23 mouse cellular contexts compared by ENCODE assay signal in genomic region chr8:128843749-128844148, GRCm38 (mm10). TPM values are rescaled to one million over a fixed set of nuclear protein-coding genes. Genes with fewer than 3 reads are reported as not detected.
DNase-seq lines count a peak whose midpoint lies in the region; ATAC-seq and TF ChIP-seq lines count a peak whose summit lies in the region.
"Had no signal": no experiment of that assay in that cellular context is flagged by ENCODE, and none has a peak within 500 bp of the region (broad histone marks: within the 10 kb centered on the region; RNA-seq: fewer than 3 reads in every experiment).

No protein-coding gene starts in this region.

- TF ChIP-seq EP300 in liver, postnatal 0 days (IDR thresholded peaks at IDR 0.05; ENCODE audit: low read depth) = no peak

- ATAC-seq in liver, embryonic 11.5 days (replicated peaks; ENCODE audit: low FRiP score) = 0 out of 2 replicates have a peak, but pooled peaks have one; percentile 29
- no peak for ATAC-seq in liver, postnatal 0 days
- no peak for ATAC-seq in forebrain, embryonic 14.5 days
- ATAC-seq: CD4-positive, CD25-positive, alpha-beta regulatory T cell, adult 4 months; forebrain, embryonic 13.5 days had no signal

- no peak overlapping the region for H3K4me2 ChIP-seq in liver, embryonic 11.5 days
- no peak overlapping the region for H3K4me2 ChIP-seq in liver, postnatal 0 days (ENCODE audit: low read depth, low read length)
- no peak overlapping the region for H3K4me2 ChIP-seq in forebrain, embryonic 14.5 days (ENCODE audit: low read length)
- H3K4me2 ChIP-seq: forebrain, embryonic 13.5 days; heart, embryonic 12.5 days; hindbrain, embryonic 15.5 days had no signal

- H3K27me3 ChIP-seq in liver, embryonic 11.5 days (replicated peaks; ENCODE audit: control insufficient read depth, insufficient read depth, low read length) = no peaks in the 10 kb centered on the region
- no peaks in the 10 kb centered on the region for H3K27me3 ChIP-seq in liver, postnatal 0 days (ENCODE audit: insufficient read depth, low read length)
- no peaks in the 10 kb centered on the region for H3K27me3 ChIP-seq in forebrain, embryonic 14.5 days (replicated peaks; ENCODE audit: control insufficient read depth, insufficient read depth, low read length)
- H3K27me3 ChIP-seq: forebrain, embryonic 13.5 days; heart, embryonic 12.5 days; hindbrain, embryonic 15.5 days had no signal

- no peaks in the 10 kb centered on the region for H3K4me1 ChIP-seq in liver, embryonic 11.5 days (replicated peaks; ENCODE audit: control insufficient read depth, insufficient read depth, low read length)
- H3K4me1 ChIP-seq in liver, postnatal 0 days (ENCODE audit: insufficient read depth) = no peaks in the 10 kb centered on the region
- H3K4me1 ChIP-seq in forebrain, embryonic 14.5 days (ENCODE audit: control insufficient read depth, insufficient read depth, low read length) = no peaks in the 10 kb centered on the region
- H3K4me1 ChIP-seq: embryonic facial prominence, embryonic 10.5 days; forebrain, embryonic 13.5 days; heart, embryonic 12.5 days; hindbrain, embryonic 15.5 days had no signal

- WGBS in liver, embryonic 11.5 days = 38% methylated on average over 5 of the region's 5 CpGs
- WGBS in liver, postnatal 0 days (ENCODE audit: insufficient replicate concordance) = 31% methylated on average over 5 of the region's 5 CpGs
- WGBS in forebrain, embryonic 14.5 days = 61% methylated on average over 5 of the region's 5 CpGs

- no peaks in the 10 kb centered on the region for H3K36me3 ChIP-seq in liver, embryonic 11.5 days (ENCODE audit: control insufficient read depth, insufficient read depth, low read length)
- no peaks in the 10 kb centered on the region for H3K36me3 ChIP-seq in liver, postnatal 0 days (replicated peaks; ENCODE audit: insufficient read depth, low read length)
- H3K36me3 ChIP-seq in forebrain, embryonic 14.5 days (ENCODE audit: control insufficient read depth, insufficient read depth, low read length) = no peaks in the 10 kb centered on the region
- H3K36me3 ChIP-seq: embryonic facial prominence, embryonic 10.5 days; heart, embryonic 12.5 days; hindbrain, embryonic 15.5 days had no signal

- no peak for DNase-seq in liver, embryonic 11.5 days (ENCODE audit: low spot score)
- no peak for DNase-seq in liver, postnatal 0 days
- peak; percentile 9 for DNase-seq in ZHBTc4 (ENCODE audit: low read depth, low spot score)
- DNase-seq in lung, postnatal 10 days = peak; percentile 41
- DNase-seq in spleen, postnatal 36 days (ENCODE audit: low spot score in 2 of 2) = no peak
- no peak for DNase-seq in forebrain, embryonic 14.5 days (ENCODE audit: low spot score)
- DNase-seq in urinary bladder, adult 2 months (ENCODE audit: low spot score) = no peak
- DNase-seq: adrenal gland, adult 2 months; adrenal gland, postnatal 25 days; B cell, adult 2 months; cerebellum, adult 2 months; cerebellum, postnatal 10 days; gastrocnemius, adult 2 months; gastrocnemius, postnatal 25 days; heart, postnatal 36 days had no signal

- no peak for TF ChIP-seq CTCF in liver, postnatal 0 days (IDR thresholded peaks at IDR 0.05; ENCODE audit: low read depth)

- H3K4me3 ChIP-seq in liver, embryonic 11.5 days (ENCODE audit: low read depth, low read length) = no peak overlapping the region
- H3K4me3 ChIP-seq in liver, postnatal 0 days (ENCODE audit: low read depth, low read length) = no peak overlapping the region
- no peak overlapping the region for H3K4me3 ChIP-seq in forebrain, embryonic 14.5 days (ENCODE audit: low read depth, low read length)
- H3K4me3 ChIP-seq: embryonic facial prominence, embryonic 10.5 days; forebrain, embryonic 13.5 days; gastrocnemius, adult 2 months; heart, embryonic 12.5 days; hindbrain, embryonic 15.5 days had no signal

- no peak overlapping the region for H3K9ac ChIP-seq in liver, embryonic 11.5 days (ENCODE audit: low read depth, low read length)
- H3K9ac ChIP-seq in liver, postnatal 0 days (replicated peaks) = no peak overlapping the region
- H3K9ac ChIP-seq in forebrain, embryonic 14.5 days (ENCODE audit: low read length) = no peak overlapping the region
- H3K9ac ChIP-seq: forebrain, embryonic 13.5 days; heart, embryonic 12.5 days; hindbrain, embryonic 15.5 days had no signal

- no peak overlapping the region for H3K27ac ChIP-seq in liver, embryonic 11.5 days (ENCODE audit: low read depth, low read length)
- H3K27ac ChIP-seq in liver, postnatal 0 days (ENCODE audit: low read depth) = no peak overlapping the region
- no peak overlapping the region for H3K27ac ChIP-seq in forebrain, embryonic 14.5 days (ENCODE audit: low read depth, low read length)
- H3K27ac ChIP-seq: embryonic facial prominence, embryonic 10.5 days; forebrain, embryonic 13.5 days; gastrocnemius, adult 2 months; hindbrain, embryonic 15.5 days had no signal

- no peaks in the 10 kb centered on the region for H3K9me3 ChIP-seq in liver, embryonic 11.5 days (ENCODE audit: control insufficient read depth, low read length)
- H3K9me3 ChIP-seq in liver, postnatal 0 days (ENCODE audit: low read length) = no peaks in the 10 kb centered on the region
- no peaks in the 10 kb centered on the region for H3K9me3 ChIP-seq in forebrain, embryonic 14.5 days (replicated peaks; ENCODE audit: control insufficient read depth, low read length)
- H3K9me3 ChIP-seq: embryonic facial prominence, embryonic 10.5 days; forebrain, embryonic 13.5 days; heart, embryonic 12.5 days; hindbrain, embryonic 15.5 days had no signal

RNA-seq across cellular contexts. Expression of gene Gm3952, which starts 45.3 kb away (rescaled TPM):
- polyA plus RNA-seq in liver, embryonic 11.5 days (2014; fragmentation: Nextera tagmentation; extraction: Ambion mirVana) = not detected in 2 replicates
- polyA plus RNA-seq in liver, postnatal 0 days (2015; fragmentation: Nextera tagmentation; extraction: Ambion mirVana) = not detected in 2 replicates
- polyA plus RNA-seq in forebrain, embryonic 14.5 days (2014; fragmentation: Nextera tagmentation; extraction: Ambion mirVana) = not detected in 2 replicates
- polyA plus RNA-seq in urinary bladder, adult 2 months (2012; rRNA removed) = not detected in 2 replicates
- polyA plus RNA-seq: adrenal gland, adult 2 months; CD4-positive, CD25-positive, alpha-beta regulatory T cell, adult 4 months; cerebellum, adult 2 months; embryonic facial prominence, embryonic 10.5 days; embryonic facial prominence, embryonic 14.5 days; forebrain, embryonic 13.5 days; heart, embryonic 12.5 days; heart, embryonic 16.5 days; hindbrain, embryonic 11.5 days; hindbrain, embryonic 15.5 days had no signal

Comparison
In these comparisons a context has a peak if more than half of its experiments do, and no peak if none do; other contexts are left out.
1. DNase-seq: peak in ZHBTc4 (single experiment) and lung, postnatal 10 days (single experiment); none in liver, embryonic 11.5 days (single experiment), liver, postnatal 0 days (single experiment), spleen, postnatal 36 days (0 of 2), forebrain, embryonic 14.5 days (single experiment) and urinary bladder, adult 2 months (single experiment).